Mouse (Mus musculus) liver, postnatal 0 days (tissue): ENCODE results near the gene Olfml2a. TPM values are rescaled to one million over a fixed set of nuclear protein-coding genes. Genes with fewer than 3 reads are reported as not detected.

Experiments used
- ATAC-seq: fragments of 200-750 bp; cut with Nextera tagmentation; 2 replicates; pipeline ENCODE4 v1.8.0; 2017; ENCODE audit warnings: mild to moderate bottlenecking, moderate library complexity
- DNase-seq: peaks from one replicate; pipeline ENCODE4 v3.0.0-alpha.2; 2016
- H3K27ac ChIP-seq: fragments of 300-500 bp; sonication (generic); 2 replicates; pipeline ENCODE4 v1.5.1; 2014; ENCODE audit warnings: antibody characterized with exemption, moderate library complexity, mild to moderate bottlenecking, low read depth
- H3K27me3 ChIP-seq: fragments of 300-500 bp; sonication (generic); 2 replicates; pipeline ENCODE4 v1.6.1; 2014; ENCODE audit warnings: low read length, control low read depth, mixed read lengths; ENCODE audit not compliant: insufficient read depth
- H3K36me3 ChIP-seq: fragments of 300-500 bp; sonication (generic); replicated peaks from 2 replicates; pipeline ENCODE4 v1.6.1; 2014; ENCODE audit warnings: mild to moderate bottlenecking, control low read depth, low read length, moderate library complexity, mixed read lengths; ENCODE audit not compliant: insufficient read depth
- H3K4me1 ChIP-seq: fragments of 300-500 bp; sonication (generic); 2 replicates; pipeline ENCODE4 v1.6.1; 2014; ENCODE audit warnings: antibody characterized with exemption, mild to moderate bottlenecking, control low read depth; ENCODE audit not compliant: insufficient read depth
- H3K4me2 ChIP-seq: fragments of 300-500 bp; sonication (generic); 2 replicates; pipeline ENCODE4 v1.6.1; 2014; ENCODE audit warnings: low read depth, mild to moderate bottlenecking, low read length, moderate library complexity, mixed read lengths
- H3K4me3 ChIP-seq: fragments of 300-500 bp; sonication (generic); 2 replicates; pipeline ENCODE4 v1.5.1; 2014; ENCODE audit warnings: low read depth, low read length
- H3K9ac ChIP-seq: fragments of 300-500 bp; sonication (generic); replicated peaks from 2 replicates; pipeline ENCODE4 v1.6.1; 2014; ENCODE audit warnings: mild to moderate bottlenecking, moderate library complexity
- H3K9me3 ChIP-seq: fragments of 300-500 bp; sonication (generic); 2 replicates; pipeline ENCODE4 v1.6.1; 2016; ENCODE audit warnings: mild to moderate bottlenecking, control low read depth, low read length, mixed read lengths
- CTCF ChIP-seq: sonication (generic); IDR thresholded peaks from 2 replicates; pipeline ENCODE4 v1.5.1; 2016; ENCODE audit warnings: antibody characterized with exemption, low read depth
- EP300 ChIP-seq: IDR thresholded peaks from 2 replicates; pipeline ENCODE4 v1.6.1; 2016; ENCODE audit warnings: antibody characterized with exemption, low read depth, mild to moderate bottlenecking
- WGBS: fragments of 180-500 bp; shearing (Covaris S2); extraction: QIAGEN DNeasy Blood & Tissue Kit; methylation state at CpG from one replicate; pipeline ENCODE4 v1.1.7; 2014; ENCODE audit not compliant: insufficient replicate concordance; 5-methylcytosine and 5-hydroxymethylcytosine counted together
- polyA plus RNA-seq: library from polyadenylated mRNA; unstranded; fragments of >200 nt; fragmentation: Nextera tagmentation; extraction: Ambion mirVana; gene quantifications from 2 replicates; pipeline ENCODE4 v1.2.1, GENCODE M21; 2015

Gene Olfml2a
- polyA plus RNA-seq, 1 experiment from 2014 or later, result 0.06 TPM

DNA sequence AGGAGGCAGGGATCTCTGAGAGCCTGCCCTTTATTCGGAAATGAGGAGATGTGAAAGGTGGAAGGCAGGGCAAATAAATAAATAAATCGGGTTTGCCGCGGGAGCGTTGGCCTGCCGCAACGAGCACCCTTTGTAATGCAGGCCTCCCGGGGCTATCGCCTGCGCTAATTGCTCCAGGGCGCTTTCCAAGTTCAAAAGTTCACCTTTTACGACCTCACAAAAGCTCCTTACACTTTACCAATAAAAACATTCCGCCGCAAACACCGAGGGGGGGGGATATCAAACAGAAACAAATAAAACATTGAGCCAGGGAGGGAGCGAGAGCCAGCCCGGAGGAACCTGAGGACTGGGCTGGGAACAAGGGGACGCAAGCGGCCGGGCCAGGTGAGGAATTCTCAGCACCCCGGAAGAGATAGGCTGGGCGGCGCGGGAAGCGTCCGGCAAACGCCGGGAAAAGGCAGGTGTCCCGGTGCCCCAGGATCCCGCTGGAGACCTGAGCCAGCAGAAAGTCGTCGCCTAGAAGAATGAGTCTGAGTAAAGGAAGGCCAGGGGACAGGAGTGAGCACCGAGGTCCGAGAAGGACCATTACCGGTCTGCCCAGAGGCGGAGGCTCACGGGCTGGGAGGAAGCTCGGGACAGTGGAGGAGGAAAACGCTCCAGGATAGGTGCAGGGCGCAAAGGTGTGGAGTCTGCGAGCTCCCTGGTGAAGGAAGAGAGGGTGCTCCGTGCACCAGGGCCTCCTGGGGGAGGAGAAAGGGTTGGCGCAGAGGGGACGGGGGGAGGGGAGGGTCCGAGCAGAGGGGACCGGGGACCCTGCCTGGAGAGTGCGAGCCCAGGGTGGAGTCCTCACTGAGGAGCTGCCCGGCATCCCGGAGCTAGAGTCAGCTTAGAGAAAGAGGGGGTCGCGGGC is 6.4 kb upstream of the Olfml2a start:
- TF ChIP-seq EP300, result no peak
- no peak for TF ChIP-seq CTCF
- under 1% methylated on average over 51 of the region's 51 CpGs for WGBS
- Histone ChIP-seq H3K27ac (peak overlapping the region; percentile 58), H3K4me3 (peak overlapping the region; percentile 79), H3K27me3 (peaks cover 10% of the 10 kb centered on the region), H3K9ac (peak overlapping the region; percentile 67), H3K36me3 (no peaks in the 10 kb centered on the region), H3K9me3 (no peaks in the 10 kb centered on the region), H3K4me2 (peak overlapping the region; percentile 99), H3K4me1 (peaks cover 11% of the 10 kb centered on the region)
- peak; percentile 20 for ATAC-seq
- no peak for DNase-seq

DNA sequence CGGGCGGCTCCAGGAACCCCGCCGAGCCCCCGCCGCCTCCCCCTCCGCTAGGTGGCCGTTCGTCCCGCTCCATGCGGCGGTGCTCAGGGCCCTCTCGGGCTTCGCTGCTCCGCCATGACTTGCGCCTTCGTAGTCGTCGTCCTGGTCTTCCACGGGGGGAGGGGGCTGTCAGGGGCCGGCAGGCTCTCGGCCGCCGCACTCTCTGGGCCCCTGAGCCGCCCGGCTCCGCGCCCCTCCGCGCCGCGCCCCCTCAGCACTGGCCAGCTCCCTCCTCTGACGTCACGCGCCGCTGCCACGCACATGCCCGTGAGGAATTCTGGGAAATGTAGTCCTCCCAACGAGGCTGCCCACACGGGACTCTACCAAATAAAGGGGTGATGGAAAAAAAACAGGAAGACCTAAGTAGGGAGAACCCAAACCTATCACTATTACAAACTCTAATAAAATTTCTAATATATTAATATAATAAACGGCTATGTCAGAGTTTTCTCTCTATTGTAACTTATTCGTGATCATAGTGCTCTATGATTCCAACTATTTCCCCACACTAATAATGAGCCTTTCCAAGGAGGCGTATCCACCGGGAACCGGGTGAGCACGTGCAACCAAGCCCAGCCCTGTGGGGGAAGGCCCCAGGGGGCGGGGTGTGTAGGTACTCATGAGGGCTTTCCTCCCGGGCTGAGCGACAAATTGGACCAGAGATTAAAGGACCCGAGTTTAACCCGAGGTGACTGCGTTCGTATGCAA is 5.5 kb upstream of the Olfml2a start:
- Histone ChIP-seq H3K4me3 (peak overlapping the region; percentile 79), H3K4me2 (peak overlapping the region; percentile 99), H3K9me3 (no peaks in the 10 kb centered on the region), H3K4me1 (peaks cover 12% of the 10 kb centered on the region), H3K9ac (peak overlapping the region; percentile 67), H3K27me3 (peaks cover 15% of the 10 kb centered on the region), H3K27ac (peak overlapping the region; percentile 58), H3K36me3 (no peaks in the 10 kb centered on the region)
- peak; percentile 92 for DNase-seq
- TF ChIP-seq EP300 (no peak), CTCF (no peak)
- peak; percentile 96 for ATAC-seq
- WGBS, result 4% methylated on average over 46 of the region's 53 CpGs

DNA sequence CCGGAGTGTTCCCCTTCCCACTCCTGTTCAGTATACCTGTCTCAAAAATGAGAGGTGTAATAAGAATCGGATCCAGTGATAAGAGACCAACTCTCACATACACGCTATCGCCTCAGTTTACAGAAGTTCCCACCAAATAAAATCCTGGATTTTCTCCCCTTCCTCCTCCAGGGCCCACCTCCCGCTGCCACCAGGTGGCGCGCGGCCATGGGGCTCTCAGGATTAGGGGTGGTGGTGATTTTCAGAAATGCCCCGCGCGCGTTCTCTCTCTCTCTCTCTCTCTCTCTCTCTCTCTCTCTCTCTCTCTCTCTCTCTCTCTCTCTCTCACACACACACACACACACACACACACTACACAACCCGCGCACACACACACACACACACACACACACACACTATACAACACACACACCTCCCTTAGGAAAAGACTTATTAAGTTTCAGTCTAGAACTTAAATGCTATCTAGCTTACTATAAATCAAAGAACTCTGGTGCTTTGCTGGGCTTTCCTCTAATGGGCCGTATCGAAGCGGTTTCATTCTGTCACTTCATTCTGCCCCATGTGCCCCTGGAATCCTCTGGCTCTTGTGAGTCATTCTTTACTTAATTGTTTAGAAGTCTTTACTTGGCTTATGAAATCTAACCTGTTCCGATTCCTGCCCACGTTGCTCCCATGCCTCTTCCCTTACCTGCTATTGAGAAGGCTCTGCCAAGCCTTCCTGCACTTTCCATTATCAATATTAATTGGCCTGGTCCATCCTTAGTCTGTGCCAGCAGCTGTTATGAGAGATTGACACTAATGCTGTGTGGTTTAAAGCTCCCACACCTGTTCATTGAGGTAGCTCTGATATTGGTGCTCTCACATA is 4.4 kb upstream of the Olfml2a start, which contains the start of gene Nr6a1:
Nr6a1 (minus strand) TSS at position 574 of the 865 bp plus-strand sequence.
- peak within 1 kb of the TSS; percentile 99 for H3K4me2 ChIP-seq
- H3K4me1 ChIP-seq, result peaks cover 22% of the 10 kb centered on the region
- no peak within 1 kb of the TSS; the same call in 1 of the 2 replicates for H3K9ac ChIP-seq
- no peaks in the 10 kb centered on the region for H3K36me3 ChIP-seq
- ATAC-seq (peak; percentile 58), DNase-seq (peak; percentile 79)
- TF ChIP-seq CTCF (peak; percentile 91), EP300 (no peak)
- peaks cover 22% of the 10 kb centered on the region for H3K27me3 ChIP-seq
- no peaks in the 10 kb centered on the region for H3K9me3 ChIP-seq
- H3K4me3 ChIP-seq, result peak within 1 kb of the TSS; percentile 79
- H3K27ac ChIP-seq, result peak within 1 kb of the TSS; percentile 52
- WGBS, result 7% methylated on average over 19 of the region's 19 CpGs

DNA sequence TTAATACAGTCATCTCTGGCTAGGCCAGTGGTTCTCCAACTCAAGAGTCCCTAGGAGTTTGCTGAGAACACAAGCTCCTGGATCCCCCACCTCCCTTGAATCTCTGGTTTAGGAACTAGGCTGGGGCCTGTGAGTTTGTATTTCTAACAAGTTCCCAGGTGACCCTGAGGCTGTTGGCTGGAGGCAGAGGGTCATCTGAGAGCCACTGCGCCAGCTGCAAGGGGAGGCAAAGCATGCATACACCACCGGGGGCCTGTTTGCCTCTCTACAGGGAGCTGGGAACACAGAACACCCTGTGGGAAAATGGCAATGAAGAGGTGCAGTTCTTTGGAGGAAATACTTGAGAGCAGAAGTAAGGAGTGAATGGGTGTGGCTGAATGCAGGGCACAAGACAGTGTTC is 1.5 kb upstream of the Olfml2a start:
- H3K4me3 ChIP-seq, result no peak overlapping the region
- ATAC-seq, result no peak
- peaks cover 22% of the 10 kb centered on the region for H3K4me1 ChIP-seq
- 77% methylated on average over 2 of the region's 2 CpGs for WGBS
- no peaks in the 10 kb centered on the region for H3K36me3 ChIP-seq
- no peak overlapping the region for H3K27ac ChIP-seq
- TF ChIP-seq CTCF (no peak), EP300 (no peak)
- H3K4me2 ChIP-seq, result no peak overlapping the region
- H3K9ac ChIP-seq, result no peak overlapping the region
- H3K9me3 ChIP-seq, result no peaks in the 10 kb centered on the region
- peaks cover 21% of the 10 kb centered on the region for H3K27me3 ChIP-seq
- no peak for DNase-seq

DNA sequence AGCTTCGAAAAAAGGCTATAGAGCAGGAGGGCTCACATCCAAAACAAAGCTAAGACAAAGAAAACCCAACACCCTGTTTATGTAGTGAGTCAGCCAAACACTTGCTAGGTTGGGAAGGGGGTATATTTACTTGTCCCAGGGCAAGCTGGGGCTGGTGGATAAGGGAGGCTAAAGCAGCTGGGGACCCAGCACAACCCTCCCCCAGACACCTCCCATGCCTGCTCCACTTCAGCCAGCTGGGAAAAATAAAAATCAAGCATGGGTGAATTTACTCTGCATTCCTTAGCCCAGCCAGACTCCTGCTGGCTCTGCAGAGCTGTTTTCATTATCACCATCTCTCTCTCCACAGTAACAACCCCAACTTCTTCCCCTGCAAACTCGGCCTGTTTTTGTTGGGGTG is 2.2 kb downstream of the Olfml2a start:
- peaks cover 11% of the 10 kb centered on the region for H3K4me1 ChIP-seq
- H3K36me3 ChIP-seq, result no peaks in the 10 kb centered on the region
- H3K4me3 ChIP-seq, result no peak overlapping the region
- no peak for DNase-seq
- H3K9ac ChIP-seq, result no peak overlapping the region
- no peaks in the 10 kb centered on the region for H3K9me3 ChIP-seq
- H3K27ac ChIP-seq, result no peak overlapping the region
- TF ChIP-seq EP300, result no peak
- no peak for TF ChIP-seq CTCF
- H3K27me3 ChIP-seq, result peaks cover 13% of the 10 kb centered on the region; the same call in 1 of the 2 replicates
- no peak for ATAC-seq
- 37% methylated on average over 2 of the region's 2 CpGs for WGBS
- H3K4me2 ChIP-seq, result no peak overlapping the region
